Mouse (Mus musculus) monocyte, adult 5-6 weeks (primary cell): Measurements from ENCODE around the gene Pde11a. TPM values are rescaled to one million over a fixed set of nuclear protein-coding genes. Genes with fewer than 3 reads are reported as not detected.

Experiments
- ATAC-seq: fragments of 153-309, 156-312 bp; replicated peaks from 2 replicates; pipeline ENCODE4 v1.8.0; 2017; ENCODE audit warnings: mild to moderate bottlenecking; ENCODE audit not compliant: low TSS enrichment, insufficient number of reproducible peaks, severe bottlenecking, poor library complexity, low FRiP score
- total RNA-seq: library from RNA; stranded (forward); fragments of 200-1000, 200-491, 200-594 nt; gene quantifications from 3 replicates; pipeline ENCODE4 v1.2.3, GENCODE M21; 2017

Pde11a gene
- total RNA-seq, 1 experiment from 2014 or later: not detected

DNA sequence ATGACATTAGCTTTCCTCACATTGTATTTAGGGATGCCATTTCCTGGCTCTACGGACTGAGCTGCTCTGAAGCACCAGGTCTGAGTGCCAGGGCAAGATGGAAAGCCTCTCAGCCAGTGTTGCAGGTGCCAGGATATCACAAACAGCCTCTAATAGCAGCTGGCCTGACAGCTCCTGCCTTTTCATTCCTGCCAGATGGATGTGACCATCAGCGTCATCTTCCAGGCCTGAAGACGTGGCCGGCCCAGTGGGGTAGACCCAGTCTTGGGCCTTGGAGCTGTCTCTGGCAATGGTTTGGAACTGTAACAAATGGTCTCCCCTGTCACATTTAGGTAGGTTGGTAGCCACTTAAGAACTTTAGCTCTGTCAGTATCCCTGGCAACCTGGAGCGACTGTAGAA lies 385.3 kb downstream of the Pde11a start:
- ATAC-seq: no peak

DNA sequence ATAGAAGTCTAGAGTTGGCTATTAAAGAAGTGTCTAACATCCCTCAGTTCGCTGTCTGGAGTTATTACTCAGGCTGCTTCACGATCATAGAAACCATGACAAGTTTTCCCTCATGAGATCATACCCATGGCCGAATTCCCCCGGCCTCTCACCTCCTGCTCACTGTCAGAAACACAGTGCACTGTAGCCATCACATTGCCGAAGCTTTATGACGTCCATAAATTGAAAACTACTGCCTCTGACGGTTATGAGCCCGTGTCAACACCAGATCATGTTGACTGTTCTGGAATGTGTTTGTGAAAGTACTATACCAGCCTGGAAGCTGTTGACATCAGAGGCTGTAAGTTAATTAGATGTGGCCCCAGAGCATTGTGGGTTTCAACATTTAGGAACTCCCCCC lies 387.9 kb downstream of the Pde11a start:
- ATAC-seq: no peak

Other genes with a start within 250 kb of the Pde11a start
- not detected in 3 replicates for gene Cyct, start 21.7 kb upstream of the Pde11a start, total RNA-seq
- gene Rbm45, start 31.2 kb upstream of the Pde11a start, total RNA-seq: 36.7 to 49.5 TPM (median 49.4 TPM) in 3 replicates
- 0.19 TPM in 1 of 3 replicates, not detected in the others for gene Osbpl6, start 67.7 kb upstream of the Pde11a start, total RNA-seq